Mouse (Mus musculus): Measurements from ENCODE around the gene Ide. TPM values are rescaled to one million over a fixed set of nuclear protein-coding genes. Genes with fewer than 3 reads are reported as not detected.

Ide gene
- total and polyA plus RNA-seq, 3 experiments: 56.0 to 116 (median 79.5) TPM

DNA sequence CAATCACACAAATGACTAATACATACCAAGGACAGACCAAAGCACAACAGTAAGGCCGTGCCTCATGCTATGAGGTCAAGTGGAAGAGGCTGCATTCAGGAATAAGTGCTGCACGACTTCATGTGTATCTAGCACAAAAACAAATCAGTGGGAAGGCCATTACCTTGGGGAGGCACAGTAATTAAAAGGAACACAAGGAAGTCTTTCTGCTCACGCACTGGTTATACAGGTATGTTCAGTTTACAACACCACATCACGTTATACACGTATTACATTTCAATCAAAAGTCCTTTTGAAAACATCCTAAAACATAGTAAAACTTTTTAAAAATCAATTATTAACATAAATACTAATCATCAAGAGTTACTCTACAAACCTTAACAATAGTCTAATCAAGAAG lies 6.2 kb upstream of the Ide start:
- H3K27me3 ChIP-seq (replicated peaks): no peaks in the 10 kb centered on the region
- in situ Hi-C loops (cut with MboI; ENCODE audit: low pct_ligation_motif_present, low pct_unique_long_range_greater_than_20kb, low sequenced_read_pairs): no loop called here
- H3K27ac ChIP-seq (ENCODE audit: insufficient read depth, low read depth): no peak overlapping the region
- dilution Hi-C loops (cut with MboI; ENCODE audit: extremely low pct_ligation_motif_present, extremely low pct_unique_long_range_greater_than_20kb, low sequenced_read_pairs): no loop called here
- H3K4me2 ChIP-seq (ENCODE audit: insufficient read depth, low read depth, poor library complexity, severe bottlenecking): no peak overlapping the region
- H3K9me3 ChIP-seq (replicated peaks; ENCODE audit: low read length): no peaks in the 10 kb centered on the region
- peaks cover 67% of the 10 kb centered on the region for H3K79me2 ChIP-seq (replicated peaks; ENCODE audit: control insufficient read depth, extremely low read depth, insufficient read depth, poor library complexity, severe bottlenecking)
- peaks cover 2 to 32% of the 10 kb centered on the region in 2 experiments; a peak in 2 of 4 replicates for H3K4me1 ChIP-seq (ENCODE audit: control insufficient read depth in 1 of 2, insufficient read depth in 2 of 2)
- DNase-seq (ENCODE audit: extremely low read depth): no peak
- no peak overlapping the region for H3K4me3 ChIP-seq (replicated peaks in 1 of 3; ENCODE audit: low read depth in 2 of 3, low read length in 2 of 3, poor library complexity in 1 of 3)
- H3K9ac ChIP-seq (ENCODE audit: insufficient read depth, low read depth): no peak overlapping the region
- no peak for TF ChIP-seq MAFK (IDR thresholded peaks at IDR 0.05; ENCODE audit: insufficient replicate concordance, low read length)
- no peak for TF ChIP-seq CHD2 (IDR thresholded peaks at IDR 0.05; ENCODE audit: low read length)
- TF ChIP-seq TBP (conservative IDR thresholded peaks at IDR 0.05; ENCODE audit: low read depth, low read length): no peak
- TF ChIP-seq BHLHE40 (IDR thresholded peaks at IDR 0.05; ENCODE audit: low read depth, low read length): no peak
- TF ChIP-seq IRF4 (IDR thresholded peaks at IDR 0.05; ENCODE audit: low read depth, low read length): no peak
- TF ChIP-seq TCF12 (IDR thresholded peaks at IDR 0.05; ENCODE audit: low read depth, low read length): no peak
- no peak for TF ChIP-seq RCOR1 (conservative IDR thresholded peaks at IDR 0.05; ENCODE audit: low read depth, low read length)
- TF ChIP-seq CTCF (conservative IDR thresholded peaks at IDR 0.05 in 1 of 2, IDR thresholded peaks at IDR 0.05 in 1 of 2; ENCODE audit: low read depth in 2 of 2, low read length in 2 of 2): no peak
- TF ChIP-seq POLR2A (IDR thresholded peaks at IDR 0.05; ENCODE audit: low read depth, low read length): no peak
- H3K36me3 ChIP-seq (replicated peaks in 1 of 2; ENCODE audit: control insufficient read depth in 1 of 2, insufficient read depth in 1 of 2, low read length in 1 of 2): peaks cover 2 to 48% of the 10 kb centered on the region in 2 experiments

DNA sequence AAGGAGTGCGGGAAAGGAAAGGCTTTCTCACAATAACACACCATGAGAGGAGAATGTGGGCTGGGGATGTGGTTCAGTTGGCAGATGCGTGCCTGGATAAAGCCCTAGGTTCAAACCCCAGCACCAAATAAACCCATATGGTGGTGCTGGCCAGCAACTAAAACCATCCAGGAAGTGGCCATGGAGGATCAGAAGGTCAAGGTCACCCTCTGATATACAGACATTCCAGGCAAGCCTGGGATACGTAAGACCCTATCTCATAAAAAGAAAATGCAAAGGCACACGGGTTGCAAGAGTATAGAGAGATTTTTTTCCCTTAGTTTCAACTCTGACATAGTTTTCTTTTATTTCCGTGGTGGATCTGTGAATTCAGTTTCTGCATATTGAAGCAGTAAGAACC lies 3.3 kb upstream of the Ide start:
- Histone ChIP-seq H3K27ac (ENCODE audit: insufficient read depth, low read depth) (no peak overlapping the region), H3K4me2 (ENCODE audit: insufficient read depth, low read depth, poor library complexity, severe bottlenecking) (no peak overlapping the region), H3K36me3 (replicated peaks in 1 of 2; ENCODE audit: control insufficient read depth in 1 of 2, insufficient read depth in 1 of 2, low read length in 1 of 2) (peaks cover 4 to 37% of the 10 kb centered on the region in 2 experiments), H3K79me2 (replicated peaks; ENCODE audit: control insufficient read depth, extremely low read depth, insufficient read depth, poor library complexity, severe bottlenecking) (peaks cover 64% of the 10 kb centered on the region), H3K9me3 (replicated peaks; ENCODE audit: low read length) (no peaks in the 10 kb centered on the region), H3K9ac (ENCODE audit: insufficient read depth, low read depth) (no peak overlapping the region), H3K27me3 (replicated peaks) (no peaks in the 10 kb centered on the region), H3K4me3 (replicated peaks in 1 of 3; ENCODE audit: low read depth in 2 of 3, low read length in 2 of 3, poor library complexity in 1 of 3) (no peak overlapping the region), H3K4me1 (ENCODE audit: control insufficient read depth in 1 of 2, insufficient read depth in 2 of 2) (peaks cover 2 to 54% of the 10 kb centered on the region in 2 experiments; a peak in 2 of 4 replicates)
- dilution Hi-C loops (cut with MboI; ENCODE audit: extremely low pct_ligation_motif_present, extremely low pct_unique_long_range_greater_than_20kb, low sequenced_read_pairs) (no loop called here), in situ Hi-C loops (cut with MboI; ENCODE audit: low pct_ligation_motif_present, low pct_unique_long_range_greater_than_20kb, low sequenced_read_pairs) (no loop called here)
- no peak for DNase-seq (ENCODE audit: extremely low read depth)
- TF ChIP-seq CHD1 (IDR thresholded peaks at IDR 0.05; ENCODE audit: low read depth, low read length) (no peak), USF2 (conservative IDR thresholded peaks at IDR 0.05; ENCODE audit: low read depth, low read length) (no peak), EP300 (IDR thresholded peaks at IDR 0.05; ENCODE audit: low read length) (no peak), RCOR1 (conservative IDR thresholded peaks at IDR 0.05; ENCODE audit: low read depth, low read length) (no peak), MXI1 (IDR thresholded peaks at IDR 0.05; ENCODE audit: low read depth, low read length) (no peak), ZNF384 (IDR thresholded peaks at IDR 0.05; ENCODE audit: low read depth, low read length) (no peak), ZKSCAN1 (IDR thresholded peaks at IDR 0.05; ENCODE audit: borderline replicate concordance, low read depth, low read length) (no peak), MAFK (IDR thresholded peaks at IDR 0.05; ENCODE audit: insufficient replicate concordance, low read length) (no peak), NRF1 (IDR thresholded peaks at IDR 0.05; ENCODE audit: low read depth, low read length) (no peak), PAX5 (IDR thresholded peaks at IDR 0.05; ENCODE audit: low read length) (no peak), POLR2AphosphoS2 (IDR thresholded peaks at IDR 0.05; ENCODE audit: low read depth, low read length) (no peak), MYC (IDR thresholded peaks at IDR 0.05; ENCODE audit: low read depth, low read length) (no peak), JUND (conservative IDR thresholded peaks at IDR 0.05; ENCODE audit: low read depth, low read length) (no peak), ZC3H11A (IDR thresholded peaks at IDR 0.05; ENCODE audit: low read depth, low read length) (no peak), CHD2 (IDR thresholded peaks at IDR 0.05; ENCODE audit: low read length) (no peak), CTCF (conservative IDR thresholded peaks at IDR 0.05 in 1 of 2, IDR thresholded peaks at IDR 0.05 in 1 of 2; ENCODE audit: low read depth in 2 of 2, low read length in 2 of 2) (no peak), JUN (IDR thresholded peaks at IDR 0.05; ENCODE audit: insufficient read depth, low read depth, low read length) (no peak), TBP (conservative IDR thresholded peaks at IDR 0.05; ENCODE audit: low read depth, low read length) (no peak)

All from CH12.LX (cell line).